Comparison of ENCODE assay signal across 24 mouse cellular contexts in the genomic region with DNA sequence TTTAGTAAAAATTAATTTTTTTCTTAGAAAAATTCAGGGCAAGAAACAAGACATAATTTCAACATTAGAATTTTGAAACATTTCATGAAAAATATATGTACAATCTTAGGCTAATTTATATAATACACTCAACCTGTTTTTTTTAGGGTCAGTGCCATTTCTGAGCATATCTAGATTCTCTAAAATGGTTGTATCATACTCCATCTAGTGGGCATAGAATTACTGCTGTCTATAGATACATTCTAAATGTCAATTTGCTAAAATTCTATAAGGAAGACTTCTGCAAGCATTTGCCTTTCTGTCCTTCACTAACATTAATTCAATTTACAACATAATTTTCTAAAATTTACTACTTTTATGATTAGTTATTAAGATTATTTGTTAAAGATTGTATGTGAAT.
DNase-seq lines count a peak whose midpoint lies in the region; ATAC-seq and TF ChIP-seq lines count a peak whose summit lies in the region.
"Had no signal": no experiment of that assay in that cellular context is flagged by ENCODE, and none has a peak within 500 bp of the region (broad histone marks: within the 10 kb centered on the region; RNA-seq: fewer than 3 reads in every experiment).

No protein-coding gene starts in this region.

- H3K27ac ChIP-seq in forebrain, embryonic 14.5 days (ENCODE audit: low read depth, low read length): no peak overlapping the region
- no peak overlapping the region for H3K27ac ChIP-seq in forebrain, embryonic 15.5 days (replicated peaks)
- no peak overlapping the region for H3K27ac ChIP-seq in left cerebral cortex, adult 2 months
- H3K27ac ChIP-seq: embryonic facial prominence, embryonic 13.5 days; forebrain, embryonic 13.5 days; hindbrain, embryonic 10.5 days; limb, embryonic 12.5 days; liver, embryonic 14.5 days; macrophage had no signal

- TF ChIP-seq CTCF in left cerebral cortex, adult 2 months (IDR thresholded peaks at IDR 0.05): peak; percentile 37

- H3K9me3 ChIP-seq in forebrain, embryonic 14.5 days (replicated peaks; ENCODE audit: control insufficient read depth, low read length): no peaks in the 10 kb centered on the region
- H3K9me3 ChIP-seq in forebrain, embryonic 15.5 days: no peaks in the 10 kb centered on the region
- H3K9me3 ChIP-seq: embryonic facial prominence, embryonic 13.5 days; forebrain, embryonic 13.5 days; heart, embryonic 12.5 days; hindbrain, embryonic 10.5 days; limb, embryonic 12.5 days had no signal

- intact Hi-C loops in left cerebral cortex, adult 2 months (cut with DNase I): loop anchor here (10.0 kb wide), 1 partner anchor 922 kb away; no protein-coding TSS in a partner anchor
- intact Hi-C loops in left cerebral cortex, postnatal 14 days (cut with DNase I): loop anchor here (10.0 kb wide), 1 partner anchor 1592 kb away; no protein-coding TSS in a partner anchor

- no peak overlapping the region for H3K4me3 ChIP-seq in forebrain, embryonic 14.5 days (ENCODE audit: low read depth, low read length)
- H3K4me3 ChIP-seq in forebrain, embryonic 15.5 days: no peak overlapping the region
- H3K4me3 ChIP-seq in left cerebral cortex, adult 2 months: no peak overlapping the region
- H3K4me3 ChIP-seq: embryonic facial prominence, embryonic 13.5 days; erythroblast, embryonic 14.5 days; forebrain, embryonic 13.5 days; heart, embryonic 12.5 days; hindbrain, embryonic 10.5 days; limb, embryonic 12.5 days had no signal

- H3K9ac ChIP-seq in forebrain, embryonic 14.5 days (ENCODE audit: low read length): no peak overlapping the region
- no peak overlapping the region for H3K9ac ChIP-seq in forebrain, embryonic 15.5 days (replicated peaks)
- H3K9ac ChIP-seq: embryonic facial prominence, embryonic 13.5 days; forebrain, embryonic 13.5 days; heart, embryonic 12.5 days; limb, embryonic 12.5 days; liver, embryonic 14.5 days had no signal

- H3K27me3 ChIP-seq in forebrain, embryonic 14.5 days (replicated peaks; ENCODE audit: control insufficient read depth, insufficient read depth, low read length): no peaks in the 10 kb centered on the region
- H3K27me3 ChIP-seq in forebrain, embryonic 15.5 days: no peaks in the 10 kb centered on the region
- H3K27me3 ChIP-seq: embryonic facial prominence, embryonic 13.5 days; forebrain, embryonic 13.5 days; heart, embryonic 12.5 days; limb, embryonic 12.5 days had no signal

- ATAC-seq in forebrain, embryonic 14.5 days: no peak
- ATAC-seq in forebrain, embryonic 15.5 days (replicated peaks): no peak
- ATAC-seq: forebrain, embryonic 13.5 days had no signal

- H3K4me1 ChIP-seq in forebrain, embryonic 14.5 days (ENCODE audit: control insufficient read depth, insufficient read depth, low read length): no peaks in the 10 kb centered on the region
- no peaks in the 10 kb centered on the region for H3K4me1 ChIP-seq in forebrain, embryonic 15.5 days
- H3K4me1 ChIP-seq: embryonic facial prominence, embryonic 13.5 days; forebrain, embryonic 13.5 days; heart, embryonic 12.5 days; hindbrain, embryonic 10.5 days; limb, embryonic 12.5 days had no signal

- peak; percentile 32 for DNase-seq in forebrain, embryonic 14.5 days (ENCODE audit: low spot score)
- DNase-seq in left cerebral cortex, adult 2 months (ENCODE audit: extremely low spot score in 1 of 2, low spot score in 2 of 2): no peak
- DNase-seq in left cerebral cortex, postnatal 14 days (ENCODE audit: low spot score in 2 of 2): no peak
- DNase-seq in retina, embryonic 14.5 days (ENCODE audit: low spot score): peak; percentile 7
- DNase-seq in retina, postnatal 1 day: no peak
- no peak for DNase-seq in adrenal gland, adult 8-10 months
- DNase-seq: adrenal gland, adult 2 months; cerebellum, adult 8-10 months; cerebellum, postnatal 36 days; gastrocnemius, postnatal 25 days; heart, adult 18-20 months; heart, postnatal 10 days; kidney, adult 18-20 months; kidney, postnatal 10 days; right cerebral cortex, postnatal 14 days had no signal

- no peaks in the 10 kb centered on the region for H3K36me3 ChIP-seq in forebrain, embryonic 14.5 days (ENCODE audit: control insufficient read depth, insufficient read depth, low read length)
- no peaks in the 10 kb centered on the region for H3K36me3 ChIP-seq in forebrain, embryonic 15.5 days
- H3K36me3 ChIP-seq: embryonic facial prominence, embryonic 13.5 days; heart, embryonic 12.5 days; hindbrain, embryonic 10.5 days; limb, embryonic 12.5 days had no signal

- no peak overlapping the region for H3K4me2 ChIP-seq in forebrain, embryonic 14.5 days (ENCODE audit: low read length)
- no peak overlapping the region for H3K4me2 ChIP-seq in forebrain, embryonic 15.5 days (replicated peaks)
- H3K4me2 ChIP-seq: embryonic facial prominence, embryonic 13.5 days; forebrain, embryonic 13.5 days; heart, embryonic 12.5 days; limb, embryonic 12.5 days had no signal

Comparison
In these comparisons a context has a peak if more than half of its experiments do, and no peak if none do; other contexts are left out.
1. DNase-seq: peak in forebrain, embryonic 14.5 days (single experiment) and retina, embryonic 14.5 days (single experiment); none in left cerebral cortex, adult 2 months (0 of 2), left cerebral cortex, postnatal 14 days (0 of 2), retina, postnatal 1 day (single experiment) and adrenal gland, adult 8-10 months (single experiment).